Mouse (Mus musculus) urinary bladder, postnatal 25 days (tissue): ENCODE measurements at regions not wholly inside any gene's neighbourhood (a gene's known extent, or its start where the extent isn't known, plus 50 kb on each side); places are given as distances from the start of the nearest gene placed in this dataset.
"Not testable (repeated sequence)": the region's sequence is repeated elsewhere in the genome, so short reads cannot be mapped to it uniquely, and the experiment has no call there.

Source experiments
- DNase-seq: peaks from one replicate; pipeline ENCODE4 v3.0.0; 2022; ENCODE audit warnings: low spot score

DNA sequence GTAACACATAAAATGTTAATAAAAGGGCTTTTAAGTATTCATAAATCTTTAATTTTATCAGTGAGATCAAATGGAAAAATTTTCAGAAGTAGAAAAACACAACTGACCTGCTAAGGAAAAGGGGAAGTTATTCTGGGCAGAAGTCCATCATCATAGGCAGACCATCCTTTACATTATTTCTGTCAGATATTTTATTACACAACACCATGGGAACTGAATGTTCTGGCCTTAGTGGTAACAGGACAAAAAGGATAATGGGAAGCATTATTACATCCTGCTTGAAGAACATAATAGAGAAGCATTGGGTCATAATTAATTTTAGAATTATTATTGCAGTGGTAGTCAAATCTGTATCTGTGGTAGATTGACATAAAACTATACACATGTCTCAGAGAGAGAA is 603.5 kb upstream of the Gje1 start:
- DNase-seq: no peak

DNA sequence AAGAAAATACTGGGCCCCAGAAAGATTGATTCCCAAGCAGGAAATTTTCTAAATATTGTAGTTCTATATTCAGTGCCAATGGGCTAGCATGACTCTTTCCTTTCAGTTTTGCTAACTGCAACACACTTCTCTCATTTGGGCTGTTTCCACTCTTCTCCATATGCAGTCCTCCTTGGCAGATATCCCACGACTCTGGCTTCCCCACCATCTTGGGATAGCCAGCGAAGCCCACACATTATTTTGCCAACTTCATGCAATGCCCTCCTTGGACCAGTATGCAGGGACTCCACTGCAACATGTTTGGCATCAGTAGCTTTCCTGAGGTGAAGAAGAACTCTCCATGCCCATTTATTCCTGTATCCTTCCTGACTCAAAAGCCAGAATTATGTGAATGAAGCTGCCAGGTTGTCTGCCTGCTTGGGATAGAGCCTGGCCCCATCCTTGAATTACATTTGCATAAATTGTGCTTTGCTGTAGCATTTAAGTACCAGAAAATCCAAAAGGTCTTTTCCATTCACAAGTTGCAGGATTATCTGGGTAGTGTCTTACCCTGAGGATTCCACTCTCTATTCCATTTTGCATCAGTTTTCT is 599.1 kb upstream of the Gje1 start:
- no peak for DNase-seq

DNA sequence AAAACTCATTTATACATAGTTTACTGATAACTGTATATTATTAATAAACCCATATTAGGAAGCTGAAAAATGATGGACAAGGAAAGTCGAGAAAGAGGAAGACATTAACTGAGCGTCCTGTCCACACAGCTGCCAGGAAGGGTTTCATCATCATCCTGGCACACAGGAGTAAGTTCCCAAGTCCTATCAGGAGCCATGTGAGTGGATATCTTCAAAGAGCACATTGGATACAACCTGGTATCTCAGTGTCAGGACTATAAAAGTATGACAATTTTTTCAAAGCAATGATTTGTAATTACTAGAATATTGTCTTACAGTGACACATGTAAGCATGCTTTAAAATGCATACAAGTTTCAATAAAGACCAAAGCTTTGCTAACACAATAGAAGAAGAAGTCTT is 592.6 kb upstream of the Gje1 start:
- no peak for DNase-seq

DNA sequence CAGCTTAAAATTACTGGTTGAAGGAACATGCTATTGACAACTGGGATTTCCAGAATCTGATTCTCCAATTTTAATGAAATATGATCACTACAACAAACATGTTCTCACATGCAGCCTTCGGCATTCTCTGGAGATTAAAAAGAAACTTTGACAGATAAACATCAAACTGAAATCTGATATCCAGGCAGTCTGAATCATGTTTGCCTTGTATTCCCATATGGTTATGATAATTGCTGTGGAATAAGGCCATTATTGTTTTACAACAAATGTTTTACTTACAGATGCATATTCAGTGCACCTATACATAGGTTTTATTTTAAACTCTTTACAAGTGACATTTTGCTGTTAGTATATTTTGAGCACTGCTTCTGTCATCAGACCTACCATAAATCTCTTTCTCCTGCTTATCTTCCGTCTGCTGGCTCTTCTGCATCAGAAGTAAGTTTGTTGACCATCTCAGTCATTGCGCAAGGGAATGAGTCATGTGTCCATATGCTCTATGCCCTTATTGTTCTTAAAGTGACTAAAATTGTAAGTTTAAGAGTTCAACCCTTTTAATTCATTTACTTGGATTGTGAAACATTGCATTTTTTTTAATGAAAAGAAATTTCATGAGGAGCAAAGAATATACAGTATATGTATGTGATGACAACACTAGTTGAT is 587.9 kb upstream of the Gje1 start:
- DNase-seq: no peak

DNA sequence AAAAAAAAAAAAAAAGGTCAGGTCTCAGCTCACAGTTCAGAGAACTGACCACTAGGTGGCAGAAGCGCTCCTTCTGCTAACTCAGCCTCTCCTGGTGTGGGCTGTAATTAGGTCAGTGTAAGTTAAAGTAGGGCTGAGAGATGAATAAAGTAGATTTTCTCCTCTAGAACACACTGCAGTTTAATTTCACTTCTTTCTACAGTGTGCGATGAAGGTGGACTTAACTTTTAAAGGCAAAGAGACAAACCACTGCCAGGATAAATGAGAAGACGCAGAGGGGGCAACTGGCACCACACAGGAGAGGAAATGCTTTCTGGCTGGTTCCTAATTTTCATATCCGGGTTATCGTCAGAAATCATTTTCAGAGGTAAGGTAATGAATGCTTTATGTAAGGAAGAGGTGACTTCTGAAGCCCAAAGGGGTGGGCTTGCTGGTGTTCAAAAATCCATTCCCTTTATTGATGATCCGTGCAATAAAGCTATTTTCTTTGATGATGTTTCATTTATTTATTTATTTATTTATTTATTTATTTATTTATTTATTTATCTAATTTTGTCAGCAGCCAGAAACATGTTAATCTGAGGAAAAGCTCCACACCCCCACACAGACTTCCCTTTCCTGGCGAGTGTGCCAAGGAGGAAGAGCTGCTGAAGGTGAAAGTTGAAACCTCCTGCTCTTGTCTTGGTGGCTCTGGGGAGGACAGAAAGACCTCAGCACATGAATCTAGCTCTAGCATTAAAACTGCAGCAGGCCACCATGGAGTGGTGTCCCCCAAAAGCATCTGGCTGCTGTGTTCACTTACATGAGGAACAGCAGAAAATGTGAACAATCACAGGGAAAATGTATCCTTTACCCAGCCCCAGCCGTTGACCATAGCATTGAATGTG is 582.4 kb upstream of the Gje1 start:
- peak; percentile 65 for DNase-seq

DNA sequence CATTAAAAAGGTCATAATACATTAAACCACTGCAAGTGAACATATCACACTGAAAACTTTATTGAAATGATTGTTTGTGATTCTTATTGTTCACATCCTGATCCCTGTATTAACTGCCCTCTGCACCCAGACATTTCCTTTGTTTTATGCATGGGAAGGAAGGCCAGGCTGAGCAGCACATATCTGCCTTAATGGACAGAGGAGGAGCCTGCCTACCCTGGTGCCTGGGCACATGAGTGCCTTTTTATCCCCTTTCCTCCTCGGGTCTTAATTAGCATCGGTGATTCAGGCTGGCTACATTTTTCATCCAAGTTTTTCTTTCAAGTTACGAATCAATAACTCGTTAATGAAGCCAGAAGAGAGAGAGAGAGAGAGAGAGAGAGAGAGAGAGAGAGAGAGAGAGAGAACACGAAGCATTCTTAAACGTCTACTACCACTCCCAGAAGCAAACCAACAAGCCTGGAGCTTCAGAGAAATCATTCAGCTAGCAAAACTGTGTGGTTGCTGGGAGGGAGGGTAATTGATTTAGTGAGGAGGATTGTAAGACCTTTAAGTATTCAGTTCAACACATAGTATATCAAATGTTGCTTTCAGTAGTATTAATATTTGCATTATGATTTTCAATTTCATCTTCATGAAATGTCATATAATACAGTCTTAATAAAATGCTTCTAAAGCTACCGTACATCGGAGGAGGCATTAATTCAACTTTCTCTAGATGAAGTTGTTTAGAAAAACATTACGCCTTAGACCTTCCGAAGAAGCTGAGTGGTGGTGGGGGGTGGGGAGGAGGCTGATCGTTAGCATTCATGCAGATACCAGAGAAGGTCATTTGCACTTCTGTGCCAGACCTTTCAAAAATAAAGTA is 581.6 kb upstream of the Gje1 start:
- DNase-seq: no peak

DNA sequence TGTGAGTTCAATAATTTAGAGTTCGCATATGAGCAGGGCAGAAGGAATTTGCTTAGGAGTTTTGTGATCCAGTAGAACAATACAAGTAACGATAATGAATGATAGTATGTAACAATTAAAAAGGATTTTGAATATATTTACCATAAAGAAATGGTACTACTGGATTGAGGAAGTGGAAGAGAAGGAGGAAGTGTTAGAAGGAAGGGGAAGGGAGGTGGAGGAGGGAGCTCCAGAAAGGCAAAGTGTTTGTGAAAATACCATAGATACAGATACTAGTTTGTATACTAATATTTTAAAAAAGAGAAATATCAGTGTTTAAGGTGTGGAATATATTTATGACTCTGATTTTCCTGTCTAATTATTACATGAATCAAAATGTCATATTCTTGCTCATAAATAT is 579.2 kb upstream of the Gje1 start:
- no peak for DNase-seq

DNA sequence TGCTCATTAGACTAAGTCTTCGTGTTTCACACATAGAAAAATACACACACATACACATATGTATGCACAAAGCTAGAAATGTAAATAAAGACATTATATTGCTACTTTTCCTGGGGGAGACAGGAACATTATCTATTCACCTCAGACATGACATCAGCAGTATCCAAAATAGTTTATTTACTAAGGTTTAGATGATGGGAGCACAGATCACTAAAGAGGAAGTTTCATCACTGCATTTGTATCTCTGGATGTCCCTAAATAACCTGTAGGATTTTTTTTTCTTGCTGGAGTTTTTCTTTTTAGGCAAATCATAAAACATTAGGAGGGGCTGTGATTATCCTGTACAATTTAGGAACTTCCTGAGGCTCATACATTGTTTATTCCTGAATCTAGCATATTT is 576.1 kb upstream of the Gje1 start:
- DNase-seq: no peak

DNA sequence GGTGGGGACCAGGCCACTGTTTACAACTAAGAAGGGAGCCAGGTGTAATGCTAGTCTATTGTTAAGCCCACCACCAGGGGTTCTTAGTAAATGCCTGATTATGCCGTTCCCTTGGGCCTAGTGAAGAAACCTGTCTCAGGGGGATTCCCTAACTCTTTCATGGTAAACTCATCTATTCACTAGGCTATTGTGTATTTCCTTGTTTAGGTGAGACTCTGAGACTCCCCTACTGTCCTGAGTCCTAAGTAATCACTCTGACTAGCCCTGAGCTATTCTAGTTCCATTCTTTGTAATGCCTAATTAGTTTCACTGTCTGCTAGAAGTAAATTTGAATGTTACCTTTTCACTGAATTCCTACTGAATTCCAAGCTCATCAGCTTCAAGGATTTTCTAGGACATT is 545.3 kb upstream of the Gje1 start:
- DNase-seq: not testable (repeated sequence)

DNA sequence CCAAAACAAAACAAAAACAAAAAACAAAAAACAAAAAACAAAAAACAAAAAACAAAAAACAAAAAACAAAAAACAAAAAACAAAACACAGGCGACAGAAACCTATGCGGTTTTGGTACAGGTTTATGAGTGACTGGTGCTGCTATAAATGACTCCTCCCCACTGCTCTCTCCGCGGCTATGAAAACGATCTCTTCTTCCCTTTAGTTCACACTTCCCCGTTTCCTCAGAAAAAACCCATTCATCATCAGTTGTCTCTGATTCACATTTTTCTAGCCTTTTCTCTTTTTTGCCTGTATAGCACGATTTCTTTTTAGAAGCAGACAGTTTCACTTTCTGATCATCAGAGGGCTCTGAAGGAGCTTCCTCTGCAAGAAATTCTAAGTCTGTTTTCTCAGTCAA is 544.3 kb upstream of the Gje1 start:
- DNase-seq: not testable (repeated sequence)

DNA sequence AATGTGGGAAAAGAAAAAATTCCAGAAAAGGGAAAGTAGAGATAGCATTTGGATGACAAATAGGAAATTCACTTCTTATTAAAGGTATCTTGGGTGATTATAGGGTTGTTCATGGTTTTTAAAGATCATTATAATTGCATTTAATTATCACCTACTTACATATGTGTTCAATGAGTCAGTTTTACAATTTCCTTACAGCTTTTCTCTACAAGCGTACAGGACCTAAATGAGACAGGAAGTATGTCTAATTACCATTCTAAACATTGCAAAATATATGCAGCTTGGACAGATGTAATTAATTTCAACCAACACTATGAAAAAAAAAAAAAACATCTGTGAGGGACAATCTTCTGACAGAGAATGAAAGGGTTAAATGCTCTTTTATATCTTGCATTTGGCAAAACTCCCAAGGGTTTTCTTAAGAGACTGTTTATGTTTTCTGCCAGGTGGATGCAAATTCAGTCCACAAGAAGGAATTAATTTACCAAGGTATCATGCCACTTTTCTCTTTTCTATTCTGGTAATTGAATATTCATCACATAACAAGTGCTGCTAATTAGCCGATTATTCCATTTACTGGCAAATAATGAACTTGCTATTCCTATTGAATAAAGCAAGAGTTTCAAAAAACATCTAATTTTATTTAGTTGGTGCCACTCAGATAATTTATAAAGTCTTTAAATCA is 531.5 kb upstream of the Gje1 start:
- no peak for DNase-seq

DNA sequence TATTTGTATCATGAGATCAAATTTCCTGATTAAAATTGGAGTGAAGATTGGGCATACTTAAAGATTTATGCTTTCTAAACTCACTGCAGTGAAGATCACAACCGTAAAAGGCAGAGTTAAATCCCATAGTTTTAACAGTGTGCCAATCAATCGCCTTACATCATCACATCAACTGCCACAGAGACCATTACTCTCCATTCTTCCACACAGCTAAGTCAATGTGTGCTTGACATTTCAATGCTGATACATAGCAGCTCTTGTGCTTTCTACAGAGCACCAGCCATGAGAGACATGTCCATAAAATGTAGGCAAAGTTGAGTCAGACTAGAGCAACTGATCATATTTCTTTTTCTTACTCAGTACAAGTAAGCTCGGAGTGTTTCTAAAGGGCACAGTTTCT is 530.9 kb upstream of the Gje1 start:
- DNase-seq: no peak

DNA sequence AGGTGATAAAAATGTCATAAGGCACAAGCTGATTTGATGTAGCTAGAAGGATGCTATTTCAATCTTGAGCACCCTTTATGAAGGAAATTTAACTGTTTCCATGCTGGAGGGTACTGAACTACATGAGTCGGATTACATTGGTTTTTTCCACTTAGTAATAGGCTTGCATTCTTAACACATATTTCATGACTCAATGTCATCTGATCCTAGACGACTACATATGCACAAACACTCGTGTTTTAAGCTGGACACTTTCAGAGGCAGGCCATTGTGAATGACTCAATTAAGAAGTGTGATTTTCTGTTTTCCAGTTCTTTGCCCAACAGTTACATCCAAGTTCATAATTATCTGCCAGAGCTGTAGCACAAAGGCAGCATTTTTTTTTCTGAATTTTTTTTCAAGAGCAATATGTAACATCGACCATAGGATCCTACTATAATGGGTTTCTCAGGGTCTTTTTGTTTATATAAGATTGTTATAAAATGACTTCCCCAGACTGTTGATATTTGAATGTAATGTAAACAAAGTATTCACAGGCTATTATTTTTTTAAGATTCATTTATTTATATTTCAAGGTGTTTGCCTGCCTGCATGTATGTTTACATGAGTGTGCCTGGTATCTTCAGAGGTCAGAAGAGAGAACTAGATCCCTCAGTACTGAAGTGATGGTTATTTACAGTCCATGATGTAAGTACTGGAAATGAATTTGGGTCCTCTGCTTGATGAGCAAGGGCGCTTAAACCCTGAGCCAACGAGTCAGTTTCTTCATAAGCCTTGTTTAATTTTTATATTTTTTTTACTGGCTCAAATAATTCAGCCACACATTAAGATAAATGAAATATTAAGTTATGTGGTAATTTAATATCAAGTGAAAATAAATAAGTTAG is 526.6 kb upstream of the Gje1 start:
- no peak for DNase-seq

DNA sequence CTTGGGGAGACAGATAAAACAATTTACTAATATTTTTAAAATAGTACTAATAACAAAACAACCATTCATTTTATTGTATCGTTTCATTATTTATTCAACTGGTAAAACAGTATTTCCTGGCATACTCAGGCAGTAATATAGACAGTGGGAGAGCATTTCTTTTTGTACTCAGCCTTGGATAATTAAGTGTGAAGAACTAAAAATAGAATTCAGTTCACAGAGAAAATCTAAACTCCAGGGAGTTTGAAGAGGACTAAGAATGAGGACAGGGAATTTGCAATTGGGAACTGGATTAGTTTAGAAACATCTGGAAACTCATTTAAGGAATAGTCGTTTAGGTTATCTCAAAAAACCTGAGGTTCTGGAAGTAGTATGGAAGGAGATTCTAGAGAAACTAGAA is 525.4 kb upstream of the Gje1 start:
- no peak for DNase-seq

DNA sequence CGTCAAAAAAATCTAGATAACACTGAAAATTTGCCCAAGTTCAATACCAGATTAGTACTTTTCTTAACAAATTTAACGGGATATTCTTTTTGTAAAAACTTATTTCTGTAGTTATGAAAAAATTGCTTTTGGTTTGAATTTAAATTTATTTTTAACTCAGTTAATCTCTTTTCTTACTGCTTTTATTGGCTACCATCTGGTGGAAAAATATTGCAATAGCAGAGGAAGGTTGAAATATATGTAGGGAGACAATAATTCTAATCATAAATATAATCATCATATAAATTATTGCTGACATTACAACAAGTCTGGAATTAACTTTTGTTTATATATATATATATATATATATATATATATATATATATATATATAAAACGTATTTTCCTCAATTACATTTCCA is 500.9 kb upstream of the Gje1 start:
- no peak for DNase-seq

DNA sequence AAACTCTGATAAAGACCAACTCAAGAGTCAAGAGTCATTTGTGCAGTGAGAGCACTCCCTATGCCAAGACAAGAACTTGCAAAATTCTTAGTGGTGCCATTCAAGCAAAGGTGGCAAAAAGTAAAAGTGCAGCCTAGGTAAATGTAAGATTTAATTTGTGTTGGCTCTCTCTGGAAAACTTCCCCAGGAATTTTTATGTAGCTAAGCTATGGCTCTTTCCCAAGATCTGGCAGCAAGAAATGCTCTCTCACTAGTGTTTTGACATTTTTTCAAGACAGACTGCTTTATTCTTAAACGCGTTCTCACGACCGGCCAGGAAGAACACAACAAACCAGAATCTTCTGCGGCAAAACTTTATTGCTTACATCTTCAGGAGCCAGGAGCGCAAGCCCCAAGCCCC is 461.6 kb upstream of the Gje1 start:
- DNase-seq: no peak

DNA sequence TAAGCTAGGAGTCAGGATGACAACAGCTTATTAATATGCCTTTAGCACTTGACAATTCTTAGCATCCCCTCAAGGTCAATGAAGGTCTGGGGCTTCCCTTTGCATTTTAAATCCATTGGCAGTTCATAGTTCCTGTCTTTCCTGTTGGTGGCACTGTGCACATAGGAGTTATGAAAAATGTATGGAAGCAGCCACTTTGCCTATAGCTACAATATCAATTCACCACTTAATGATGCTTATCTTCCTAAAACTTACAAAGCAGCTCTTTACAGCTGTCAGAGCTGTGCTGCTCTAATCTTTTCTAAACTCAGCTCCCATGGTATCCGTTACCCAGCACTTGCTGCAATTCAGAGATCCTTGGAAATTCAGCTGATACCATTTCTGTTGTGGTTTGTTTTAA is 456.4 kb upstream of the Gje1 start:
- no peak for DNase-seq

DNA sequence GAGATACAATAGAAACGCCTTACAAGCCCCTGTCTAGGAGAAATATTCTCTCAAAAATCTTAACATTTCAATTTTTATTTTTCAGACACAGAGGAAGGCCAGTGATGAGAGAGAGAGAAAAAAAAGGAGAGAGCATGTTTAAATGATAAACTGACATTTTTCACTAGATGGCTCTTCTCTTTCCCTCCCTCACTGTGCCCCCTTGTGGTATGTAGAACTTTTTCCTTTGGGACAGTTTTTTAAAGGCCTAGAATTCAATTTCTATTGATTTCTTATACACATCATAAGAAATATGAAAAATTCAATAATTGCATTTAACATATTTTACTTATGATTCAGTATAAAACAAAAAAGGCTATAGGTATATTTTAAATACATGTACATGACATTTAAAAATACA is 454.5 kb upstream of the Gje1 start:
- no peak for DNase-seq

DNA sequence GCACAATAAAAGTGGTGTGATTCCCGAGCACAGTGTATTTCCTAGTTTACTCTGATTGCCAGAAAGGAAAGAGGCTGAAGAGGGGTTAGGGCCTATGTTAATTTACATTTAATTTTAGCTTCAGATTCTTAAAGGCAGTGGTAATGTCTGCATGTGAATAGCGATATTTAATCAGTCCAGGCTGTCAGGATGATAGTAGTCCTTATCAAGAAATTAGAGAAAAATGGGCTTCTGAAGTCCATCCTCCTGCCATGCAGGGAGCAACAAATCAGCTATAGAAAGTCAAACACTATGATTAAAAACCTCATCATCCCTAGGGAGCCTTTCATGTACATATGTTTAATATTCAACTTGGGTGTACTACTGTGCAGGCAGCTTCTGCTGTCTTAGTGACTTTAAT is 422.7 kb upstream of the Gje1 start:
- no peak for DNase-seq
